Mouse (Mus musculus) brain, embryonic 14.5 days (tissue): ENCODE measurements around the gene Kcnh1.

Source experiments
- CTCF ChIP-seq: fragments of 200-500 bp; IDR thresholded peaks from 2 replicates; pipeline ENCODE4 v1.5.1; 2012; ENCODE audit warnings: inconsistent platforms, mild to moderate bottlenecking, moderate library complexity, borderline replicate concordance; ENCODE audit not compliant: insufficient read depth, insufficient read length; ENCODE audit errors: extremely low read depth
- POLR2A ChIP-seq: fragments of 200-500 bp; IDR thresholded peaks from 2 replicates; pipeline ENCODE4 v1.6.1; 2012; ENCODE audit warnings: mild to moderate bottlenecking, inconsistent platforms, borderline replicate concordance; ENCODE audit not compliant: poor library complexity, insufficient read depth, insufficient read length, severe bottlenecking; ENCODE audit errors: extremely low read depth

- TF ChIP-seq CTCF (no peak), POLR2A (no peak)
These were observed 322.2 kb downstream of the Kcnh1 start for GRCm38 (mm10) chr1:192512821-192513220.
